Mouse (Mus musculus) bone marrow, adult 2 months (tissue): ENCODE data around the gene Mgat4a. TPM values are rescaled to one million over a fixed set of nuclear protein-coding genes. Genes with fewer than 3 reads are reported as not detected.
A peak's percentile ranks its signal among the peaks of the same experiment; 100 is the strongest.

ENCODE experiments used
- H3K27ac ChIP-seq: fragments of 200-500 bp; 2 replicates; pipeline ENCODE4 v1.5.1; 2012; ENCODE audit warnings: low read depth, mild to moderate bottlenecking, control low read depth, inconsistent platforms, low read length; ENCODE audit not compliant: control insufficient read depth, poor library complexity, insufficient read depth
- H3K4me1 ChIP-seq: fragments of 200-500 bp; 2 replicates; pipeline ENCODE4 v1.6.1; 2011; ENCODE audit warnings: low read length; ENCODE audit not compliant: control insufficient read depth, insufficient read depth
- H3K4me3 ChIP-seq: fragments of 200-500 bp; replicated peaks from 2 replicates; pipeline ENCODE3; 2011; ENCODE audit warnings: mild to moderate bottlenecking, low read depth, low read length, control low read depth; ENCODE audit not compliant: control insufficient read depth
- CTCF ChIP-seq: fragments of 200-500 bp; IDR thresholded peaks from 2 replicates; pipeline ENCODE4 v1.5.1; 2011; ENCODE audit warnings: low read length, control low read depth; ENCODE audit not compliant: control insufficient read depth, insufficient read depth
- POLR2A ChIP-seq: fragments of 200-500 bp; IDR thresholded peaks from 2 replicates; pipeline ENCODE4 v1.6.1; 2011; ENCODE audit warnings: low read depth, mild to moderate bottlenecking, control low read depth, low read length, borderline replicate concordance; ENCODE audit not compliant: control insufficient read depth
- WGBS: fragments of 180-500 bp; shearing (Covaris S2); methylation state at CpG from one replicate; pipeline ENCODE4 v1.1.7; 2018; 5-methylcytosine and 5-hydroxymethylcytosine counted together
- polyA plus RNA-seq: library from polyadenylated mRNA; stranded (reverse); fragments of >200 nt; gene quantifications from 2 replicates; pipeline ENCODE4 v1.2.4, GENCODE M21; 2011; ENCODE audit warnings: low replicate concordance; ENCODE audit not compliant: missing spikeins, insufficient read depth, insufficient read length

Gene Mgat4a
- polyA plus RNA-seq, 1 experiment = 4.5 TPM

DNA sequence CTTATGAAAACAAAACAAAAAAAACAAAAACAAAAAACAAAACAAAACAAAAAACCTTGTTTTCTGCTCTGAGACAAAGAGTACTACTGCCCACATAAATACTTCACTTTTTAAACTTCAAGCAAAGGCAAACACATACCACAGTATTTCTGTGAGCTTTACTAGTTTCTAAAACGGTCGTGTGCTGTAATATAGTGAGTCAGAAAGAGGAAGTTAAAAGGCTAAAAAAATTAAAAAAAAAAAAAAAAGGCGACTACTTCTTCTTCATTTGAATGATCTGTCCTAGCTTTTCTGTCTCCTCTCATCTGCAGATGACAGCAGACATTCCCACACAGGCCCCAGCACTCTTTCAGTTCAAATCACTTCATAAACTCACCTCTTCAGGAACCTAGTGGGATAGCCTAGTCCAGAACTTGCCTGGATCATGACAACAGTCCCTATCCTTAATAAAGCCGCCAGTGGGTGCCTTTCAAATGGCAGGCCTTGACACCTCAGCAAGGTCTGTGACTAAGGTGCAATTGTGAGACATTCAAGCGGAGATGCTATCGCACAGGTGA lies 66.1 kb downstream of the Mgat4a start:
- H3K4me3 ChIP-seq = no peak overlapping the region
- TF ChIP-seq POLR2A (no peak), CTCF (no peak)
- H3K27ac ChIP-seq = no peak overlapping the region; the same call in 1 of the 2 replicates
- peaks cover 13% of the 10 kb centered on the region for H3K4me1 ChIP-seq
- WGBS = 46% methylated on average over 6 of the region's 6 CpGs

DNA sequence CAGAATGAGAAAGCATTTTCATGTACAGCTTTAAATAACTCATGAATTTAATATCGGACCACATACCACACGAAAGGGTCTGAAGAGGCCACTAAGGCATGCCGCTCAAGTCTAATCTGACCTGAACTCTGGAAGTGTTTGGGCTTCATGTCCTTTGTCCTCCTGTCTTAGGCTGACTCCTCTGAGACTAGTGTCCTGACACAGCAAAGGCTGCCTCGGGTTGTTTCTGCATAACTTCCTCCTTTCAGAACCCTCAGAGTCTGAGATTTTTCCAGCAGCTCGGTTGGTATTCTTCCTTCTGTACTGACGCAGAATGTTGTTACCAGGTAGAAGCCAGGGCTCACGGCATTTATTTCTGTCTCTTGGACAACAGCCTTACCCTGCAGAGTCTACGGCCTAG lies 66.8 kb downstream of the Mgat4a start:
- Histone ChIP-seq H3K4me1 (peaks cover 12% of the 10 kb centered on the region), H3K4me3 (no peak overlapping the region), H3K27ac (peak overlapping the region; percentile 59; the same call in 1 of the 2 replicates)
- WGBS = 13% methylated on average over 8 of the region's 8 CpGs
- no peak for TF ChIP-seq POLR2A
- no peak for TF ChIP-seq CTCF

DNA sequence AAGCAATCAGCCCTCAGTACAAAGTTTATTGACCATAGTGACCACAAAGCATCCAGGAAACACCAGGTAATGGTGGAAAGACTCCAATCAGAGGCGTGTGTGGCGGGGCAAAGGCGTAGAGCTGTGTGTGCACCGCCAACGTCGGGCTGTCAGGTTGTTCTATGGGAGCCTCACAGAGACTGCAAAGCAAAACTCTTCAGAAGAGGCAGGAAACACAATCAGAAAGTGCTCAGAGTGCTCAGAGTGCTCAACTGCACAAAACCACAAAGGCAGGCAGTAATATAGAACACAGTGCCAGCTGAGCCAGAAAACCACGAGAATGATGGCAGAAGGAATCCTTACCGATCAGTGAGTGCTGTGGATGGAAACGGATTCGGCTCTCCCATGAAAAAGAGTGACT lies 67.6 kb downstream of the Mgat4a start:
- peaks cover 12% of the 10 kb centered on the region for H3K4me1 ChIP-seq
- no peak overlapping the region for H3K4me3 ChIP-seq
- TF ChIP-seq CTCF (no peak), POLR2A (no peak)
- no peak overlapping the region for H3K27ac ChIP-seq
- WGBS = 29% methylated on average over 10 of the region's 10 CpGs

DNA sequence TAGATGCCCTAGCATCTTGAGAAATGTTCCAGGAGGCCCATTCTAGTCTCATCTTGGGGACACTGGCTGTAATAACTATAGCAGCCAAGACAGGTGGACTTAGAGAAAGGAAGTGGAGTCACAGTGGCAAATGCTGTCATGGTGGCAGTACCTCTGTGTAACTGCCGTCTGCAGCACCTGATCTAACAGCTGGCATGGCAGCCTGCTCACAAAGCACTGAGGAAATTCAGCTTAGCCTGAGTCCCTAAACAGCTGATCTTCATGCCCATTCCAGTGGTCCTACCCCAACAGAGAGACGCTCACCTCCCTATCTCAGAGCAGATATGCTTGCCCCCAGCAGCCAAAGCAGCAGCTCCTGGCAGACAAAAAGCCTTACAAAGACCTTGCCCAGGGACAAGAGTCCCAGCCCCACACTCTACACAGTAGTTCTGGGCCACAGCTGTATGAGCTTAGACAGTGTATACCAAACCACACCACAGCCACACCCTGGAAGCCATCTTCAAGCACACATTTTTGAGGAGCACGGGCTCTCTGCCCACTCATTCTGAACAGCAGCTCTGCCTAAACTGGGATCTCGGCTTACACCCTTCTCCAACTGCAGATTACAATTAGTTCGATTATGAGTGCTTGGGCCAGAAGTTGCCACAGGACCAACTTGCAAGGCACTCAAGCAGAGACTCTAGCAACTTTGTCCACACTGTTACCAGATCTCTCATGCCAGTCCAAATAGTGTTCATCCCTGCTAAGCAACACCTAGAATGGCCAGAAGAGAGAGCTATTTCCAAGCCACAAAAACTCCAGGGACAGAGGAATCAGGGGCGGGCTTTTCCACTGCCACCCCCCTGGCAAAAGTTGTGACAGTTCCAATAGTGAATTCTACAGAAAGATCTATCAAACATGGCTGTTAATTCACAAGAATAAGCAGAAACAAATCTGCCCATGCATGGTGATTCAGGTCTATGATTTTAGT lies 69.4 kb downstream of the Mgat4a start:
- WGBS = 71% methylated on average over 6 of the region's 6 CpGs
- H3K27ac ChIP-seq = peak overlapping the region; percentile 32
- no peak for TF ChIP-seq POLR2A
- no peak for TF ChIP-seq CTCF
- peaks cover 11% of the 10 kb centered on the region for H3K4me1 ChIP-seq
- no peak overlapping the region for H3K4me3 ChIP-seq

DNA sequence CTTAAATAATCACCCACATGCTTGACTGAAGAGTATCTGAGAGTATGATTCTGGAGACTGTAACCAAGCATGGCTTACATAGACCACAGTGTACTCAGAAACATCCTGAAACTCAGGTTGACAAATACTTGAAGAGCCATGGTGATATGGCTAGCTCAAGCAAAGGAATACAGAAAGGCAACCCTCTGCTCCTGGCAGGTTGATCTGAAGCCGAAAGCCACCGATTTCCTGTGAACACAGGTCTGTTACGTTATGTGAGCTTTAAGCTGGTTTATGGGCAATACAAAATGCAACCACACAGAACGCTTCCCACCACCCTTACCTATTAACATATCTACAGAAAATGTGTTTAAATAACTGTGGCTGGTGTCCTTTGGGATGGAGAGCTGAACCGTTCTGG lies 71.8 kb downstream of the Mgat4a start:
- no peak for TF ChIP-seq CTCF
- no peak overlapping the region for H3K27ac ChIP-seq
- no peak overlapping the region for H3K4me3 ChIP-seq
- 87% methylated on average over 5 of the region's 5 CpGs for WGBS
- H3K4me1 ChIP-seq = peaks cover 9% of the 10 kb centered on the region

DNA sequence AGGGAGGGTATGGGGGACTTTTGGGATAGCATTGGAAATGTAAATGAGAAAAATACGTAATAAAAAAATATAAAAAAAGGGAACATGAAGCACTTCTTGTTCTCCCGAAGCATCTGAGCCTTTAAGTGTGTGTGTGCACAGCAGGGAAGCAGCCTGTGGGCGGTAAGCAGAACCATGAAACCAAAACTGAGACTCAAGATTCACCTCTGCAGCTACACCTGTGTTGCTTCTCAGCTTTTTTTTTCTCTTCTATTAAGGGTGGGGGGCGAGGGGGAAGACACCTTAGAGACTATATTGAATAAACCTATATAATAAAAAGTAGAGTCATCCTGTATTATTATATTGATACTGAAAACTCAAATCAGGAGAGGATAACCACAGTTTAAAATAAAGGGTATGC lies 73.0 kb downstream of the Mgat4a start:
- WGBS = 71% methylated on average over 4 of the region's 4 CpGs
- Histone ChIP-seq H3K27ac (no peak overlapping the region), H3K4me1 (peaks cover 8% of the 10 kb centered on the region), H3K4me3 (no peak overlapping the region)
- TF ChIP-seq CTCF = no peak
- no peak for TF ChIP-seq POLR2A

DNA sequence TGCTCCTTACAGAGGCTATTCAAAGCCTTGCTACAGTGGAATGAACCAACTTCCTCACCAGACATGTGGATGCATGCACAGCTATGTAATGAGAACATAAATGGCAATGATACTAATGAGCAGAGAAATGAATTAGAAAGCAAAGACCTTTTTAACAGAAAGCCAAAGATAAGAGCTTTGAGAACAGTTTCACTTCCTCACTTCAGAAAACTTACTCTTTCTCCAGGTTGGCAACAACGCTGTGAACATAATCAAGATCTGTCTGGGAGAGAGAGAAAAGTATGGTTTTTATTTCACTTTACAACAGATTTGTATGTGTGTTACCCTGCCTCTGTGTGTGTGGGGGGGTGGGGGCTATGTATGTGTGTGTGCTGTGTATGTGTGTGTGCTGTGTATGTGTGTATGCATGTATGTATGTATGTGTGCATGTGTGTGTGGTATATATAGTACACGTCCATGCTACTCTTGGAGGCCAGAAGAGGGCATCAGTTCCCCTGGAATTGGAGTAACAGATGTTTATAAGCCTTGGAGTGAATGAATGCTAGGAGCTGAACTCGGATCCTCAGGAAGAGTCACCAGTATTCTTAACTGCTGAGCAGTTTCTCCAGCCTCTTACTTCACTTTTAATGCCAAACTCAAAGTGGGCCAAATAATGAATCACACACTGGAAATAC lies 74.4 kb downstream of the Mgat4a start:
- Histone ChIP-seq H3K27ac (no peak overlapping the region), H3K4me3 (no peak overlapping the region), H3K4me1 (peaks cover 3% of the 10 kb centered on the region)
- TF ChIP-seq POLR2A = no peak
- no peak for TF ChIP-seq CTCF
- 53% methylated on average over 3 of the region's 3 CpGs for WGBS

DNA sequence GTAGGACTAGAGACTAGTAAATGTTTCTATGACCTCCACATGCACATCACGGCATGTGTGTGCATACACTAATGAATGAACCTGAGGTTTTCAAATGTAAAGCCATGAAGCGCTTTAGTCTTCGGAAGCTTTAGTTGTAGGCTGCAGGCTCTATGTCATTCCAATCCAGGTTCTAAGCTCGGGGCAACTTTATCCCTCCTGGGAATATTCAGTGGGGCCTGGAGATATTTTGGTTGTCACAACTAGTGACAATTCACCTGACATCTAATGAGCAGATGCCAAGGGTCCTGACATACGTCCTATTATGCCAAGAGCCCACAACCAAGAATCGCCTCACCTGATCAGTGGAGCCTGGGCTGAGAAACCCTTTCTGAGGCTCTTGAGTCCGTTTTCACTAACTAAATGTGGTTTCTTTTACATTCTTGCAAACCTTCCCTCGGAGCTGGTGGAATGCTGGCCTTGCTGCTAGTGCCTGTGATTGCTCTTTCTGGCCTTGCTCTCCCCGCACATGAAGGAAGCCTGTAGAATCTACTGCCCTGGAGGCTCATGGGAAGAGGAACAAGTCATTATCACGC lies 75.9 kb downstream of the Mgat4a start:
- Histone ChIP-seq H3K4me3 (no peak overlapping the region), H3K27ac (no peak overlapping the region), H3K4me1 (peaks cover 1% of the 10 kb centered on the region)
- TF ChIP-seq POLR2A (no peak), CTCF (no peak)
- 83% methylated on average over 10 of the region's 10 CpGs for WGBS
